Mouse (Mus musculus): ENCODE measurements at regions not wholly inside any gene's neighbourhood (a gene's known extent, or its start where the extent isn't known, plus 50 kb on each side); places are given as distances from the start of the nearest gene placed in this dataset.
"Not testable (repeated sequence)": the region's sequence is repeated elsewhere in the genome, so short reads cannot be mapped to it uniquely, and the experiment has no call there.

DNA sequence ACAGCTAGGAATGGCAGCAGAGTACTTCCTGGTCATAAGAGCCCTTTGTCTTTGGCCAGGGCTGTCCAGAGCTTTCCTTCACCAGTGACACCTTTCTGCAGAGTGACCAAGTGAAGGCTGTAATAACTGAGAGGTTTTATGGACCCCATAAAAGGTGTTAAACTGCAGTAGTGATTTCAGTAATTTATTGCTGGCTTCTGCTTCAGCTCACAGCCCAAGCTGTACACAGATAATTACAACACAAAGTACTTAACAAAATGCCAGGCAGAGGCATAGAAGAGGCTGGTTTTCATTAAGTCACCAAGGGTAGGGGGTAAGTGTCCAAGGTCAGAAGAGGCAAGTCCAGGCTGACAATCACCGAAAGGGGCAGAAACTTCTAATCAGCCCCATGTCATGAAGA lies 83.8 kb downstream of the Eif4e start:
- no peak for DNase-seq (ENCODE audit: low spot score in 2 of 2)

DNA sequence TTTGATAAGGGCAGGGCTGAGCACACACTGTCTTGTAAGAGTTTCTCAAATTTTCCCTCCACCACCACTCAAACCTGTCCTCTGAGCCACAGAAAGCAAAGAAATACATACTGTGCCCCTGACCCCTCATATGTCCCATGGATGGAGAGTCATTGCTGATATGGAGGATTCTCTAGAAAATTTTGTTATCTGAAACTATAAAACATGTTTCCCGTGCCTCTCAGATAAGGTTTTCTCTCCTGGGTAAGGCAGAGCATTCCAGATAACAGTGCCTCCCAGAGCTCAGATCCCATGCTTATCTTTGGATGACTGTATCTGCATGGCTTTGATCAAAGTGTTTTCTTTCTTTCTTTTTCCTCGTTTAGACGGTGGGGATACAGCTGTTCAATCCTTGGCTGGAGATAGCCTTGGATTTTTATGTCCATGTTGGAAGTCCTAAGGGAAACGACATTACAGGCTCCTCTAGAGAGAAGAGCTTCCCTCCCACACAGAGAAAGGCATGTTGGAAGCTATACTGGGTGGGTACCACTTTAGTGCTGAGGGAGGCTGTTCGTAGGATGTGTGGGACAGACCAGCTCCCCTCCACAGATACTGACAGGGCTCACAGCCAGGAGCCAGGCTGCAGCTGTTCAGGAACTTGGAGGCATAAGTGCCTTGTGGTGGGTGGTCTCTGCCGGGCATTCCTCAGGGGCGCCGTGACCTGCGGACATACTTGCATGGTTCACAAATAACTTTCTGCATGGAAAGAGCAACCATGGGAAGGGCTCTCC lies 87.1 kb downstream of the Eif4e start:
- DNase-seq (ENCODE audit: low spot score in 2 of 2), result no peak

DNA sequence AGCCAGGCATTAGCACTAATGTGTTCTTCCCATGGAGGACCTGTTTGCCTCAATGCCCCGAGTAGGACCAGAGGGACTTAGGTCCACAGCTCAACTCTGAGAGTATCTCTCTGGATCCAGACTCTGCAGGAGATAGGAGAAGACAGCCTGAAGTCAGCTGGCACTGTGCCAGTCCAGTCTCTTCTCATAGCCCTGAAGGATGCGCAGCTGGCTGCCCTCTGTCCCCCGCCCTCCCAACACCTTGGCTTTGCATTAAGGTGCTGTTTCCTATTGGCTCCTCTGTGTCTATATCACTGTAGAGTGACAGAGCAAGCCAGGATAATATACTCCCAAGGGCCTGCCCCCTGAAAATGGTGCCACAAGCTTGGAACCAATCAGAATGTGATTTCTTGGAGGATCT lies 87.7 kb downstream of the Eif4e start:
- DNase-seq (ENCODE audit: low spot score in 2 of 2), result peak; percentile 10 to 16

DNA sequence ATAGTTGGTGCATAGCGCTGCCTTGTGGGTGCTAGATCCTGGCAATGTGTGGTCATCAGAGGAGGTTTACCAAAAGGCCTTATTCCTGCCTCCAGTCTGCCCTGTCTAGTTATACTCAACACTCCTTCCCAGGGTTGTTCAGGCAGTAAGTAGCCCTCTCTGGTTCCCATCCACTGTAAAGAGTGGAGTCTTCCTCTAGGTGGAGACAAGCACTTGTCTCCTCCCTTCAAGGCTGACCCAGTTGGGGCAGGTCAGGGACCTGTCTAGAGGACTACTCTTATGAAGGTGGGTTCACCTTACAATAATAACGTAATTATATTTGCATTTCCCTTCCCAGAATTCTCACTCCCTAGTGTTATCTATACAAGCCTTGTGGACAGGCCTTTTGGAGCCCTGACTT lies 88.9 kb downstream of the Eif4e start:
- DNase-seq (ENCODE audit: low spot score in 2 of 2), result no peak

DNA sequence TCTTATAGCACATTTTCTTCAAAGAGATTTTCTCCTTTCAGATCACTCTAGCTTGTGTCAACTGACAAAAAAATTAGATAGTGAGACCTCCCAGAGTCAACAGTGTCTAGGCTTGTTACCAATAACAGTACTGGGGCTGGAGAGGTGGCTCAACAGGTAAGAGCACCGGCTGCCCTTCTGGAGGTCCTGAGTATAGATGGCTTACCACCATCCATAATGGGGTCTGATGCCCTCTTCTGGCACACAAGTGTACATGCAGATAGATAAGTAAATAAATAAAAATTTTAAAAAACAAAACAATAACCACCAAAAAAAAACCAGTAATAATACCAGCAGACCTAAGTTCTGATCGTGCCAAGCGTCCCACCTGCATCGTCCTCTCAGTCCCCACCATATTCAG lies 94.3 kb downstream of the Eif4e start:
- DNase-seq (ENCODE audit: low spot score in 2 of 2), result no peak

DNA sequence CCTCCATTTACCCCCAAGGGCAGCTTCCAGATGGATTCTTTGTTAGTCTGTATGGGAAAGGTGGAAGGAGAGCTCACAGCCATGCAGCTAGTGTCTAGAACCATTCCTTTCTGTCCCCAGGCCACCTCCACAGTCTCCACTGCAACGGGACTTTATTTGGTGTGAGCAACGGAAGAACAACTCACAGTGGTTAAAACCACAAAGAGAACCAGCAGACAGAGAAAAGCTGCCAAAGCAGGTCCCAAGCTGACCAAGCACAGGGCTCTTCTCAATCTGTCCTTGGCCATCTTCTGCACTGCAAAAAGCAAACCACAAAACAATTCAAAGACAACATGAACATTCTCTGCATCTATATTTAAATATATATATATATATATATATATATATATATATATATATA lies 98.1 kb downstream of the Eif4e start:
- DNase-seq (ENCODE audit: low spot score in 2 of 2), result no peak

DNA sequence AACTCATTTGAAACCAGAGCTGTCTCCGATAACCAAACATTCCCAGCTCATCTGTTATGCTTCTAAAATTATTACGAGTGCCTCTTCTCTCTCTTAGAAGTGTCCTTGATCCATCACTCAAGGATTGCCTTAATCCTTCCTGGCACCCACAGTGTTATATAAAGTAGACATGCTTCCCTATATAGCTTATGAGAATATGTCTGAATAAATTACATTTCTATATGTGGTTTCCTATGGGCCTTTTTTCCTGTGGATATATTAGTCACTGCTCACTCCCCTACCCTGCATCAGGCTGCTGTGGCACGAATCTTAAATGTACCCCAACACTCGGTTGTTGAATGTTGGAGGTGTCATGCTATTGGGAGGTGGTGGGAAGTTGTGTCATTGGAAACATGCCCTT lies 100.3 kb downstream of the Eif4e start:
- DNase-seq (ENCODE audit: low spot score in 2 of 2), result no peak

DNA sequence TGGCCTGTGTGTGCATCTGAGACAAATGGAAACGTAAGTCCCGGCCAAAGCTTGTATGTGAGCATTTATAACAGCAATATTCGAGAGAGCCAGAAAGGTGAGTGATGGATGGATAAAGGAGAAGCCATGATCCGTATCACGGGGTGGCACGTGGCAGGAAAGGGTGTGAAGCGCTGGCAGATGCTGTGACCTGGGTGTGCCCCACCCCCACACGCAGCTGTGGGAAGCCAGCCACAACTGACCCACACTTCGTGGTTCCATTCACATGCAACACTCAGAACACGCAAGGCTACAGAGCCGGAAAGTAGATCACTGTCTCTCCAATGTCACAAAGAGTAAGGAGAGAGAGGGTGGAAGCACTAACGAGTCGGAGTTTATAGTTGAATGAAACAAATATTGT lies 104.3 kb downstream of the Eif4e start:
- DNase-seq (ENCODE audit: low spot score in 2 of 2), result no peak

DNA sequence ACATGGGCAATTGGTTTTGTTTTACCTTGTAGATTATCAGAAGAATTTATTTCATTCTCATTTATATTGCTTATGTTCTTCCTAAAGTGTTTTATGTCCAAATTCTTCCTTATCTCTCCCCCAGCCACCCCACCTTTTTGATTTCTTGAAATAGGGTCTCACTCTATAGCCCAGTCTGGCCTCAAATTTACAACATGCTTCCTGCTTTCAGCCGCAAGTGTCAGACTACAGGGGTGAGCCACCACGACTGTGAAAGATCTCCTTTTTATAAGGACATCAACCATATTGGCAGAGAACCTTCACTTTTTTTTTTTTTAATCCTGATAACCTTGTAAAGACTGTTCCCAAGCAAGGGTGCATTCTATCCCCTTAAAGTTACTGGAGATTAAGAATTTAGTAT lies 106.1 kb downstream of the Eif4e start:
- no peak for DNase-seq (ENCODE audit: low spot score in 2 of 2)

DNA sequence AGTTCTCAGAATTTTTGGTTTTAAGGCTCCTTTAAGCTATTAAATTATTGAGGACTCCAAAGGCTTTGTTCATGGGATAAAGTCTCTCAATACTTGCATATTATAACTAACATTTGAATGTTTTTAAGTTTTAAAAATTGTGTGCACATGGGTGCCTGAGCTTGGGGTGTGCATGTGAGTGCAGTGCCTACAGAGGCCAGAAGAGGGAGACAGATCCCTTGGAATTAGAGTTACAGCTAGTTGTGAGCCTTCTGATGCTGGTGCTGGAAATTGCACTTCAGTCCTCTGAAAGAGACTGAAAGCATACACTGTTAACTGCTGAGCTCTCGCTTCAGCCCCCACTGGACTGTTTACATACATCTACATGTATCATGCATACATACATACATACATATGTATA lies 100.0 kb upstream of the Tspan5 start:
- no peak for DNase-seq (ENCODE audit: low spot score in 2 of 2)

DNA sequence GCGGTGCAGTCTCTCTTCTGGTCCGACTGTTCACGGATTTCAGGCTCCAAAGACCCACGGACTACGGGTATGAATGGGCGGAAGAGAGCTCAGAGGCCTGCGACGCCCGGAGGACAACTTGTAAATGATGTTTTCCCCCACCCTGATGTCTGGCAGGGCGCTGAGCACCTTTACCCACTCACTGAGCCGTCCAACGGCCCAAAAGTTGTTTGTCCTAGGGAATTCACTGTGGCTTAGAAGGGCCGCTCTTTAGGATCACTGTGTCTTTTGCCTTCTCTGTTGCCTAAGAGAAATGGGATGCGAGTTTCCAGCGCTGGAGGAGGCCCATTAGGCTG lies 98.1 kb upstream of the Tspan5 start:
- no peak for DNase-seq (ENCODE audit: low spot score in 2 of 2)

DNA sequence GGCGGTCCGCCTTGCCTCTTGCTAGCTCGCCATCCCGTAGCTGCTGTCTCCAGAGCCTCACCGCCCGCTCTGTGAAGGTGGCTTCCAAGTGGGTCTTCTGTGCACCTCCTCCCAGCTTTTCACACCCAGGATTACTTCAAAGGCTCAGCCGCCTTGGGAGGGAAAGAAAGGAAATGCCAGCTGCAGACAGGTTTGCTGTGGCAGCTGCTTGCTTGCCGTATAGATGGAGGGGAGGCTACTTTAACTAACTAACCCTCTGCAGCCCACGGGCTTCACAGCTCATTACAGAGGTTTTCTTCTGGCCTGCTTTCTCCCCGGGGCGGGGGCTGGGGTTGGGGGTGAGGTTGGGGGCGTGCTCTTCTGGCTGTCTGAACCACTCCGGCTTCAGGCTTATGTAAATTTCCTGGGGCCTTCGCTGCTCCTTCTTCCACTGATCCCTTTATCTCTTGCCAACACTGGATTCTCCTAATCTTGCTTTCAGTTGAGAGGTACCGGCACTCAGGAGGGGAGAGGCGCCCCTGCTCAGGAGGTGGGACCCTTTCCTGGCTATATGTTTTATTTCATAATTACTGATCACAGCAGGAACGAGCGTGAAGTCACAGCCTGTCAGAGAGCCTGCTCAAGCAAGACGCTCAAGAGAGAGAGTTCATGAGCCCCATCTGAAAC lies 97.6 kb upstream of the Tspan5 start:
- DNase-seq (ENCODE audit: low spot score in 2 of 2), result no peak

DNA sequence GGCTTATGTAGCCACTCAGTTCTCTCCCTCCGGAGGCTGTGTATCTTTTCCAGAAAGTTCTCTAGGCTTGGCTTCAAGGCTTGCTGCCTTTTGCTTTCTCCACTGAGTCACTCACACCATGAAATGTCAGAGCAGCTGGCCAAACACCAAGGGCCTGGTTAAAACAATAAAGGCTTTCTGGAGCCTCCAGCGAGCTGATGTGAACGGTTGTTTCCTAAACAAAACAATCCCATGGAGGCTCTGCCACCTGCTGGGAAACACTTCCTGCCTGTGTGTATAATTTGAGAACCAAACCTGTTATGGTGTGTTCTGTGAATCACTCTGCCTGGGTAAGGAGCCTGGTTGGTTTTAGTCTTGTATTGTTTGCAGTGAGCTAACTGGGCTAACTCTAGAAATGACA lies 96.7 kb upstream of the Tspan5 start:
- DNase-seq (ENCODE audit: low spot score in 2 of 2), result no peak

DNA sequence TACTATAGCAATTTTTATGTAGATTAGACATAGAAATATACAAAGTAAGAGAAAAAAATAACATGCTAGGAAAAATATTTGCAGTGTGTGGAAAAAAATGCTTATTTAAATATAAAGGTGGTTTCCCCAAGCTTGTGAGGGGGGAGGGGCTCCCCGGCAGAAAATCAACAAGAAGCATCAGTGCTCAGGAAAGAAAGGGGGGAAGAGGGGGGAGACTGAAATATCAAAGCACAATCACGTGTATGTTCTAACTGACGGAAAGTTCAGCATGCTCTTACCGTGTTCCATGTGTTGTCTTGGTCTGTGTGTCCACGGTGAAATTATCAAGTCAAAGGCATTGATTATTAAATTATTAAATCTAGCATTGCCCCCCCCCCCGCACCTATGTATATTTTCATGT lies 92.3 kb upstream of the Tspan5 start:
- no peak for DNase-seq (ENCODE audit: low spot score in 2 of 2)

DNA sequence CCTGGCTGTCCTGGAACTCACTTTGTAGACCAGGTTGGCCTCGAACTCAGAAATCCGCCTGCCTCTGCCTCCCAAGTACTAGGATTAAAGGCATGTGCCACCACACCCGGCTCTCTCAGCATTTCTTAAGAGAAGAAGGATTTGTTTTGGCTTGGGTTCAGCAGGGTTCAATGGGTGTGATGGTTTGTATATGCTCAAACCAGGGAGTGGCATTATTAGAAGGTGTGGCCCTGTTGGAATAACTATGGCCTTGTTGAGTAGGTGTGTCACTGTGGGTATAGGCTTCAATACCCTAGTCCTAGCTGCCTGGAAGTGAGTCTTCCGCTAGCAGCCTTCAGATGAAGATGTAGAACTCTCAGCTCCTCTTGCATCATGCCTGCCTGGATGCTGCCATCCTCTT lies 91.3 kb upstream of the Tspan5 start:
- not testable (repeated sequence) for DNase-seq (ENCODE audit: low spot score in 2 of 2)

DNA sequence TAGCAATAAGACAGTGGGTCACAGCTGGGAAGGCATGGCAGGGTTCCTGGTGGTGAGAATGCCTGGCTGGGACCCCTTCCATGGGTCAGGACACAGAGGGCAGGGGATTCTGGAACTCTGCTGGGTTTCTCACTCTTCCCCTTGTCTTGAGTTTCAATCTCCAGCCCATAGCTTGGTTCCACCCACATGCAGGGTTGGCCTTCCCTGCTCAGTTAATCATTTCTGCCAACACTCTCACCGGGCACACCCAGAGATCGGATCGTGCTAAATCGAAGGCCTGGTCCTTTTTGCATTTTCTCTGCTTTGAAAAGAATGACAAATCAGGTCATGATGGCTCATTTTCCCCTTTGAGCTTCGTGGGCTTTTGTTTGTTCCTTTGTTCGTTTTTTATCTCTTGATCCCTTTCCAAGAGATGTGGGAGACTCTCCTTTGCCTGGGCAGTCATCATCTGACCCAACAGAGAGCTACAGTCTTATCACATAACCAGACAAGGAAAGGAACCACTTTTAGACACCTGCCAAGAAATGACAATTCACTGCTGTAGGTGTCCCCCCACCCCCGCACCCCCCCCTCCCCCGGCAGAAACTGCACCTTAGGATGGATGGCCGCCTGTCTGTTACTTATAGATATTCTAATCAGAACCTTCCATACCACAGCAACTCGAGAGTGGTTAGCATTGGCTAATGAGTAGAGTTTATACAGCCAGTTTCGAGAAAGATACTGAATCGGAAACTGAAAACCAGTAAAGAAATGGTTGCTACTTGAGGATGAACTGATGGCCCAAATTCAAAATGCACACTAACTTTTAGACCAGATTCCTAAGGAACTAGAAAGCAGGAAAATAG lies 90.4 kb upstream of the Tspan5 start:
- DNase-seq (ENCODE audit: low spot score in 2 of 2), result no peak

DNA sequence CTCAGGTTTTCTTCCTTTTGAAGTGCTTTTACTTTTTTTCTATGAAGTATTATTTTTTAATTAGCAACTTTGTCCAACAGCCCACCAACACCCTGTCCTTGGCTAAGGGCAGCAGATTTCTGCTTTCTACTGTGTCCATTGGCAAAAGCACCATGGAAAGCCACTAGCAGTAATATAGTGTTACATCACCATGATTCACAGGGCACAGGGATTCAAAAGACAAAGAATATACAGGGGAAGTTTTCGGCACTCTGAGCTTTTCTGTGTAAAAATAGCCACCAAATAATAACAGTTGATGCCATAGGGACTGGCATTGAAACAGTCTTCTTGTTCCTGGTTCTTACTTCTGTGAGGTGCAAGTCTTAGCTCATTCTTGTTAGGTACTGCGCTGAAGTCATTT lies 89.8 kb upstream of the Tspan5 start:
- no peak for DNase-seq (ENCODE audit: low spot score in 2 of 2)

DNA sequence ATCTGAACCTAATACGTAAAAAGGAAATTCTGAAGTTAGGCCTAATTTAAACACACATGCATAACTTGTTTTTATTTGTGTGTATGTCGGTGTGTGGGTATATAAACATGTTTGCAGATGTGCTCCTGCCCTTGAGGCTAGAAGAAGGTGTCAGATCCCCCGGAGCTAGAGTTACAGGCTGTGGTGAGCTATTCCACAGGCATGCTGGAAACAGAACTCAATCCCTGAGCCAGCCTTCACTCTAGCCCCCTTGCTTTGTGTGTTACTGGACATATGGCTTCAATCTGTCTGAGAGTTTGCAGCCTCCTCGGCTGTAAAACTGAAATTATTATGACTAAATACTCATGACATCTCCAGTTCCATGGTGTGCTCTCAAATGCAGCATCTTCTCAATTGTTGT lies 89.3 kb upstream of the Tspan5 start:
- no peak for DNase-seq (ENCODE audit: low spot score in 2 of 2)

DNA sequence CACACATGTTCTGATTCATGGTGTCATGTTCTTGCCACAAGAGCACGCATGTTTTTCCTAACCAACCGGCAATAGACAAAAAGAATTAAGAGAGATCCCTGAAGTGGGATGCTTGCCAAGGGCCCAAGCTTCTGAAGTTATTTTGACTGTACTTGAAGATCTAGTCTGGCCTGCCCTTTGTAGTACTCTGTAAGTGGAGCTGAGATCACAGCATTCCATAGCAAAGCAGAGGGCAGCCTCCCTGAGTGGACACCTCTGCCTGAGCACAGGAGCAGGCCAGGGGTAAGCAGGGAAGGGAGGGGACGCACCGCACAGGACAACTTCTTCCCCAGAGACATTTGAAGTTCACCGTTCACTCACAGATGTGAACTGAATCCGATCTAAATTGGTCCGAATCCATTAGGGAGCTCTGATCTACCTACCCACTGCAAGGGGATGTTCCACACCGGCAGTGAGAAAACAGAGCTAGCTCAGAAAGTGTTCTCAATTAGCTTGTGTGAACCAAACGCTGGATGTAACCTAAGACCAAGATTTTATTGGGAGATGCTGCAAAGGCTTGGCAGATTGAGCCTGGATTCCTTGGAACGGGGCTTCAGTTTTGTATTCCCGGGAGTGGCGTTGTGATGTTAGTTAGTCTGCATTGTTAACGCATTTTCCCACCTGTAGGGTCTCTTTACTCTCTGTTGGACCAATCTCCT lies 88.3 kb upstream of the Tspan5 start:
- no peak for DNase-seq (ENCODE audit: low spot score in 2 of 2)

DNA sequence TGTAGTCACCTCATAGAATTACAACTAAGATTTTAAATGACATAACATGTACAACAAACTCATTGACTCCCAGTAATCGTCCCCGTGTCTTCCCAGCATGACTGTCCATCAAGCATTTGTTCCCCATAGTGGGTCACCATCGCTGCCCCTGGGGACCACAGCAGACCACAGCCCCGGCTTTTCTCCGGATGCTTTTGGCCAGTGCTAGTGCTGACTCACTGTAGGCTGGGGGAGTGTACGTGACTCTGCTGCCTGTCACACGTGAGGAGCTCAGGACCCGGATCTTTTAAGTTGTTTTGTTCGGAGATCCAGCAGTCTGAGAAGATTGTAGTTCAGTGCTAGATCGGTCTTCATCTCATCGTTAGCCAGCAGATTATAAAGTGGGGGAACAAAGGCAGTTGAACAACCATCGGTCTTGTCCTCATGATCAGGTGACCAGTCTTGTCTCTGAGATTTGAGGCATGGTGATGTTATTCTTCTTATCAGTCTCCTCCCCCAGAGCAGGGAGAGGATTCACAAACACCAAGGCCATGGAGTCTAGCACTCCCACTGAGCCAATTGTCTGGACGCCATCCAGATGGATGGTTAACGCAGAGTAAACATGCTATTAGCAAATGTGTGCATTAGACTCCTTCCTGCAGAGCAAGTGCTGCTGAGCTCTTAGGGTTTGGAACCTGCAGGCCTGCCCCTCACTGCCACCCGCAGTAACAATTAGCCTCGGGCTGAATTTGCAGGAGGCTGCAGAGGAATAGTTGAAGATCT lies 87.2 kb upstream of the Tspan5 start:
- no peak for DNase-seq (ENCODE audit: low spot score in 2 of 2)

DNA sequence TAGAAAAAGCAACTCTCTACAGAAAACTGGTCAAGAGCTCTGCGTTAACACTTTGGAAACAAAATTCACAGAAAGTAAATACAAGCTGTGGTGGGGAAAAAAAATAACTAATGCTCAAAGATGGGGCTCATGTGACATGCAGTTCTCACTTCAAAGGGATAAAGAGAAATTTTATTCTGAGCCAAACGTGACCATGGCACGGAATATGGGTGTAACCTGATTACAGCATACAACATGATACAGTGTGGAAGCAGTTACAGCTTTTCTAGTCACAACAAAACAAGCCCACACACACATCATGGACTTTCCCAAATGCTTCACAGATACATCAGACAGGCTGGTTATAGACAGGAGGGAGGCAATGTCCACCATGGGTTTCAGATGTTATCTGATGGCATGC lies 86.5 kb upstream of the Tspan5 start:
- no peak for DNase-seq (ENCODE audit: low spot score in 2 of 2)

DNA sequence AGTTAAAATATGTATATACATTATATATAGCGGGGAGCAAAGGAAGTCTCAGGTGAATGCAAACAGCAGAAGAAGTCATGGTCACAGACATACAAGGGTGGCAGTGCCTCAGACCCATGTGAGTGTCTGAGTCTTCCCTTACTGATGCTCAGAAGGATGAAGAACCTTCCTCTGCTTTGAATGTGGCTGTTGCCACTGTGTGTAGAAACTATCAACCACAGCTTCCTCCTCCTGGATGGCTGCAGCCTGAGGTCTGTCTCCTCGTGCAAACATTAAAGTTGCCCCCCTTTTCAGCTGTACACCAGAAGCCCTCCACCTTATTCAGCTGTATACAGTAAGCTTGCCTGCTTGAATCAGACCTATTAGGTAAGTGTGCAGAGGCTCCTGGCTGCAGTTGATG lies 79.4 kb upstream of the Tspan5 start:
- no peak for DNase-seq (ENCODE audit: low spot score in 2 of 2)
